Mouse (Mus musculus) thymus, adult 2 months (tissue): ENCODE results near the gene Poldip3.

Experiments used
- CTCF ChIP-seq: fragments of 200-500 bp; IDR thresholded peaks from 2 replicates; pipeline ENCODE4 v1.5.1; 2012; ENCODE audit warnings: mild to moderate bottlenecking, control low read depth, low read length, moderate library complexity, borderline replicate concordance; ENCODE audit not compliant: control insufficient read depth, poor library complexity, insufficient read depth; ENCODE audit errors: extremely low read depth
- POLR2A ChIP-seq: fragments of 200-500 bp; IDR thresholded peaks from 2 replicates; pipeline ENCODE4 v1.6.1; 2012; ENCODE audit warnings: mild to moderate bottlenecking, low read length, control low read depth, moderate library complexity; ENCODE audit not compliant: control insufficient read depth, poor library complexity, insufficient read depth; ENCODE audit errors: extremely low read depth

DNA sequence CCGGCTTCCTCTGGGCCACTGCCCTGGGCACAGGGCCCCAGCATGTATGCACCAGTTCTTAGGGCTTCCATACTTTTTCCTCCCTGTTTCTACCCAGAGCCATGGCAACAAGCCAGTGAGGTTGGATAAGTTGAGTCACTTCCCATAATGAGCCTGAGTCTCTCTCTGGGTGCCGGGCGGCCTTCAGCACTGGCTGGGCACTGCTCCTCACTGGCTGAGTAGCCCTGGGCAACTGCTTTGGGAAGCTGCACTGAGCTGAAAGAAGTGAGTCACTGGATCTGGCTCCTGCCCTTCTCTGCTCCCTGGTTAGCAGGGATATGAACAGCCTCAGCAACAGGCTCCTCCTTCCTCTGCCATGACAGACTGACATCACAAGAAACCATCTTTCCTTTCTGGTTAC, 17.5 kb upstream of the Poldip3 start:
- no peak for TF ChIP-seq CTCF
- no peak for TF ChIP-seq POLR2A
